Mouse (Mus musculus): ENCODE data around the gene Ddx11. TPM values are rescaled to one million over a fixed set of nuclear protein-coding genes. Genes with fewer than 3 reads are reported as not detected.

Ddx11 gene
- polyA plus RNA-seq, 1 experiment from 2014 or later, result 28.0 TPM

- Histone ChIP-seq H3K4me3 (ENCODE audit: low read depth, low read length) (no peak overlapping the region), H3K4me2 (ENCODE audit: low read depth, severe bottlenecking) (no peak overlapping the region), H3K27me3 (ENCODE audit: control insufficient read depth, insufficient read depth, low read length) (no peaks in the 10 kb centered on the region), H3K4me1 (ENCODE audit: control insufficient read depth, insufficient read depth, low read length) (no peaks in the 10 kb centered on the region), H3K9ac (ENCODE audit: low read length) (no peak overlapping the region), H3K9me3 (ENCODE audit: control insufficient read depth, low read length) (no peaks in the 10 kb centered on the region), H3K36me3 (ENCODE audit: control insufficient read depth, insufficient read depth, low read length) (peaks cover 3% of the 10 kb centered on the region), H3K27ac (replicated peaks; ENCODE audit: low read depth, low read length) (no peak overlapping the region)
- DNase-seq (ENCODE audit: low spot score) (no peak), ATAC-seq (ENCODE audit: insufficient number of reproducible peaks, low FRiP score, low TSS enrichment, low read depth) (no peak)
These were observed 33.1 kb upstream of the Ddx11 start for GRCm38 (mm10) chr17:66090251-66090650.

GRCm38 (mm10) chr17:66091392-66091791 is 31.9 kb upstream of the Ddx11 start:
- H3K27me3 ChIP-seq (ENCODE audit: control insufficient read depth, insufficient read depth, low read length), result no peaks in the 10 kb centered on the region
- H3K9ac ChIP-seq (ENCODE audit: low read length), result no peak overlapping the region
- WGBS, result 91% methylated on average over 2 of the region's 2 CpGs
- no peak overlapping the region for H3K4me2 ChIP-seq (ENCODE audit: low read depth, severe bottlenecking)
- H3K4me3 ChIP-seq (ENCODE audit: low read depth, low read length), result no peak overlapping the region
- no peaks in the 10 kb centered on the region for H3K4me1 ChIP-seq (ENCODE audit: control insufficient read depth, insufficient read depth, low read length)
- no peaks in the 10 kb centered on the region for H3K9me3 ChIP-seq (ENCODE audit: control insufficient read depth, low read length)
- no peak overlapping the region for H3K27ac ChIP-seq (replicated peaks; ENCODE audit: low read depth, low read length)
- peaks cover 3% of the 10 kb centered on the region for H3K36me3 ChIP-seq (ENCODE audit: control insufficient read depth, insufficient read depth, low read length)
- ATAC-seq (ENCODE audit: insufficient number of reproducible peaks, low FRiP score, low TSS enrichment, low read depth) (no peak), DNase-seq (ENCODE audit: low spot score) (no peak)

DNA sequence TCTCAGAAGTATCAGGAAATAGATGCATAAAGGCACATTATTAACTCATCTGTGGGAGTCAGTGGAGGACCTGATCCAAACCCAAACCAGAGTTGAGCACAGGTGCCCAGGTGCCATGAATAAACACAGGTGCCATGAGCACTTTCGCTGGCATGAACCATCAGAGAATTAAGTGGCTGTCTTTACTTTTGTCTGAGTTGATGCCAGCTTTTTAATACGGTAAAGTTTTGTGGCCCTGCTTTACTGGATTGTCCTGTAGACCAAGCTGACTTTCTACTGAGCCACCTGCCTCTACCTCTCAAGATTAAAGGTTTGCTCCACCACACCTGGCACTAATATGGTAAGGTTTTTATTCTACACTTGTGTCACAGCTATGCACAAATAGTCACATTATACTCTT is 31.3 kb upstream of the Ddx11 start:
- Histone ChIP-seq H3K36me3 (ENCODE audit: control insufficient read depth, insufficient read depth, low read length) (peaks cover 3% of the 10 kb centered on the region), H3K4me1 (ENCODE audit: control insufficient read depth, insufficient read depth, low read length) (no peaks in the 10 kb centered on the region), H3K4me2 (ENCODE audit: low read depth, severe bottlenecking) (no peak overlapping the region), H3K9ac (ENCODE audit: low read length) (no peak overlapping the region), H3K27ac (replicated peaks; ENCODE audit: low read depth, low read length) (no peak overlapping the region), H3K27me3 (ENCODE audit: control insufficient read depth, insufficient read depth, low read length) (no peaks in the 10 kb centered on the region), H3K9me3 (ENCODE audit: control insufficient read depth, low read length) (no peaks in the 10 kb centered on the region), H3K4me3 (ENCODE audit: low read depth, low read length) (no peak overlapping the region)
- no peak for DNase-seq (ENCODE audit: low spot score)
- 87% methylated on average over 2 of the region's 2 CpGs for WGBS
- no peak for ATAC-seq (ENCODE audit: insufficient number of reproducible peaks, low FRiP score, low TSS enrichment, low read depth)

DNA sequence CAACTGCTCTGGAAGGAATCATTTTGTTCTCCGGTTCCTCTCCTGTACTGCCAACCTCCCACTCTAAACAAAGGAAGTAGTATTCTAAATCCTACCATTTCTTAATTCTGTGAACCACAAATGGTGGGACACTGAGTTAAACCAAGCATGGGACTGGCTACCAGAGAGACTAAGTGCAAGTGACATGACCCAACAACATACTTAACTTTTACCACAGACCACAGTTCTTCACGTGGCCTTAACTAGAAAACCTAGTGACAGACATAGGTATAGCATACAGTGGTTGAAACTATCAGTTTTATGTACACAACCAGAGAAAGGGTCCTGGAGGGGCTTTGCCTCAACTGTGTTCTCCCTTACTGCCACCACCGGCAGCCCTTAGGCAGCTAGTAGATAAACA is 30.7 kb upstream of the Ddx11 start:
- H3K27ac ChIP-seq (replicated peaks; ENCODE audit: low read depth, low read length), result no peak overlapping the region
- no peaks in the 10 kb centered on the region; the same call in 1 of the 2 replicates for H3K36me3 ChIP-seq (ENCODE audit: control insufficient read depth, insufficient read depth, low read length)
- ATAC-seq (ENCODE audit: insufficient number of reproducible peaks, low FRiP score, low TSS enrichment, low read depth), result no peak
- no peaks in the 10 kb centered on the region for H3K27me3 ChIP-seq (ENCODE audit: control insufficient read depth, insufficient read depth, low read length)
- H3K4me2 ChIP-seq (ENCODE audit: low read depth, severe bottlenecking), result no peak overlapping the region
- no peaks in the 10 kb centered on the region for H3K4me1 ChIP-seq (ENCODE audit: control insufficient read depth, insufficient read depth, low read length)
- H3K9ac ChIP-seq (ENCODE audit: low read length), result no peak overlapping the region
- H3K9me3 ChIP-seq (ENCODE audit: control insufficient read depth, low read length), result no peaks in the 10 kb centered on the region
- no peak overlapping the region for H3K4me3 ChIP-seq (ENCODE audit: low read depth, low read length)
- no peak for DNase-seq (ENCODE audit: low spot score)
- 89% methylated on average over 3 of the region's 3 CpGs for WGBS

DNA sequence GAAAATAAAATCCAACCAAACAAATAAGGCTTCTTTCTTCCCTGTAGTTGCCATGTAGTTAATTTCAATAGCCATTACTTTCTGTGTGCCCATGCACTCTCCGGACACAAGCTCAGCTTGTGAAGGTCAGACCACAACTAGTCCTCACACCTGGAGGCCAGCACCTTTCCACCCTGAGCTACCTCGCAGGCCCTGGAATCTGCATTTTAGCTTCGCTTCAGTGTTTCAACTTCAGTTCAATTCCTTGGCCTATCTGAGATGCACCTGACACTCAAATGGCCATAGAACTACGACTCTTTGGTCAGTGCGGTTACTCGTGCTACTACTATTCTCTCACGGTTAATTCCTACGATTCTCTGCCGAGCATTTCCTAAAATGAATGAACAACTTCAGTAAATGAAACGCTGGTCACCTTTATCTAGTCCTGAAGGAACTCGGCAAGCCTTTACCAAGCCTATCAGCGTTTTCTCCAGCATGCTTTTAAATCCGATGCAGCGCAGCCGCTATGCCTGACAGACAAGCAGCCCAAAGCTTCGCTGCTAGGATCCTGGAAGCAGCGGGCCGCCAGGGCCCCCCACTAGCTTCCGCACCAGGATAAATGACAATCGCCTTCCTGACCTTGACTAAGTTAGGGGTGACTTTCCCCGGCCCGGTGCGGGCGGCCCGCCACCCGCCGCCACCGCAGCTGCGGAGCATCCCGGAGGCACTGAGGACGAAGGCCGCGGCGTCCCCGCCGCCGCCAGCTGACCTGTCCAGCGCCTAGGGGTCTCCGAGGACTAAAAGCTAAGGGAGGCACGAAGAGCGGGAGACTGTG is 22.5 kb upstream of the Ddx11 start:
- H3K9me3 ChIP-seq (ENCODE audit: control insufficient read depth, low read length), result no peaks in the 10 kb centered on the region; the same call in 1 of the 2 replicates
- H3K27me3 ChIP-seq (ENCODE audit: control insufficient read depth, insufficient read depth, low read length), result no peaks in the 10 kb centered on the region
- peak overlapping the region; percentile 95 for H3K9ac ChIP-seq (ENCODE audit: low read length)
- H3K36me3 ChIP-seq (ENCODE audit: control insufficient read depth, insufficient read depth, low read length), result no peaks in the 10 kb centered on the region
- 1% methylated on average over 41 of the region's 41 CpGs for WGBS
- DNase-seq (ENCODE audit: low spot score), result no peak
- H3K4me1 ChIP-seq (ENCODE audit: control insufficient read depth, insufficient read depth, low read length), result peaks cover 6% of the 10 kb centered on the region
- ATAC-seq (ENCODE audit: insufficient number of reproducible peaks, low FRiP score, low TSS enrichment, low read depth), result 0 out of 2 replicates have a peak, but pooled peaks have one; percentile 6
- peak overlapping the region; percentile 82 for H3K27ac ChIP-seq (replicated peaks; ENCODE audit: low read depth, low read length)
- peak overlapping the region; percentile 92 for H3K4me3 ChIP-seq (ENCODE audit: low read depth, low read length)
- H3K4me2 ChIP-seq (ENCODE audit: low read depth, severe bottlenecking), result peak overlapping the region; percentile 87

- peak within 1 kb of the TSS; percentile 87 for H3K4me2 ChIP-seq (ENCODE audit: low read depth, severe bottlenecking)
- H3K27ac ChIP-seq (replicated peaks; ENCODE audit: low read depth, low read length), result peak within 1 kb of the TSS; percentile 82
- no peaks in the 10 kb centered on the region; the same call in 1 of the 2 replicates for H3K9me3 ChIP-seq (ENCODE audit: control insufficient read depth, low read length)
- DNase-seq (ENCODE audit: low spot score), result peak; percentile 96
- peak within 1 kb of the TSS; percentile 92 for H3K4me3 ChIP-seq (ENCODE audit: low read depth, low read length)
- peak within 1 kb of the TSS; percentile 95 for H3K9ac ChIP-seq (ENCODE audit: low read length)
- WGBS, result 1% methylated on average over 67 of the region's 67 CpGs
- no peaks in the 10 kb centered on the region for H3K36me3 ChIP-seq (ENCODE audit: control insufficient read depth, insufficient read depth, low read length)
- peaks cover 6% of the 10 kb centered on the region for H3K4me1 ChIP-seq (ENCODE audit: control insufficient read depth, insufficient read depth, low read length)
- ATAC-seq (ENCODE audit: insufficient number of reproducible peaks, low FRiP score, low TSS enrichment, low read depth), result peak; percentile 100
- H3K27me3 ChIP-seq (ENCODE audit: control insufficient read depth, insufficient read depth, low read length), result no peaks in the 10 kb centered on the region
These were observed 21.7 kb upstream of the Ddx11 start, which contains the start of gene Ndufv2 for GRCm38 (mm10) chr17:66101380-66102330. TSS of gene Ndufv2 (minus strand) at chr17:66101559.

- Histone ChIP-seq H3K9ac (ENCODE audit: low read length) (no peak overlapping the region), H3K4me1 (ENCODE audit: control insufficient read depth, insufficient read depth, low read length) (peaks cover 6% of the 10 kb centered on the region), H3K36me3 (ENCODE audit: control insufficient read depth, insufficient read depth, low read length) (no peaks in the 10 kb centered on the region), H3K4me3 (ENCODE audit: low read depth, low read length) (no peak overlapping the region), H3K27me3 (ENCODE audit: control insufficient read depth, insufficient read depth, low read length) (no peaks in the 10 kb centered on the region), H3K27ac (replicated peaks; ENCODE audit: low read depth, low read length) (no peak overlapping the region), H3K4me2 (ENCODE audit: low read depth, severe bottlenecking) (no peak overlapping the region), H3K9me3 (ENCODE audit: control insufficient read depth, low read length) (no peaks in the 10 kb centered on the region; the same call in 1 of the 2 replicates)
- WGBS, result 82% methylated on average over 7 of the region's 7 CpGs
- DNase-seq (ENCODE audit: low spot score), result no peak
- ATAC-seq (ENCODE audit: insufficient number of reproducible peaks, low FRiP score, low TSS enrichment, low read depth), result no peak
These were observed 19.2 kb upstream of the Ddx11 start for GRCm38 (mm10) chr17:66104076-66104475.

- Histone ChIP-seq H3K27me3 (ENCODE audit: control insufficient read depth, insufficient read depth, low read length) (no peaks in the 10 kb centered on the region), H3K4me2 (ENCODE audit: low read depth, severe bottlenecking) (no peak overlapping the region), H3K36me3 (ENCODE audit: control insufficient read depth, insufficient read depth, low read length) (no peaks in the 10 kb centered on the region), H3K9ac (ENCODE audit: low read length) (peak overlapping the region; percentile 45; the same call in 1 of the 2 replicates), H3K9me3 (ENCODE audit: control insufficient read depth, low read length) (no peaks in the 10 kb centered on the region; the same call in 1 of the 2 replicates), H3K4me1 (ENCODE audit: control insufficient read depth, insufficient read depth, low read length) (no peaks in the 10 kb centered on the region), H3K4me3 (ENCODE audit: low read depth, low read length) (no peak overlapping the region), H3K27ac (replicated peaks; ENCODE audit: low read depth, low read length) (no peak overlapping the region)
- 56% methylated on average over 10 of the region's 10 CpGs for WGBS
- DNase-seq (ENCODE audit: low spot score) (peak; percentile 63), ATAC-seq (ENCODE audit: insufficient number of reproducible peaks, low FRiP score, low TSS enrichment, low read depth) (no peak)
These were observed 16.6 kb upstream of the Ddx11 start for GRCm38 (mm10) chr17:66106601-66107267.

All from limb, embryonic 11.5 days (tissue).